Mouse (Mus musculus) G1E (cell line): Measurements from ENCODE around the gene Zfp663.

Experiments
- CTCF ChIP-seq: IDR thresholded peaks from 2 replicates; pipeline ENCODE4 v1.5.1; 2012; ENCODE audit warnings: low read depth, low read length, inconsistent platforms, mixed read lengths
- GATA1 ChIP-seq: IDR thresholded peaks from 2 replicates; pipeline ENCODE4 v1.6.1; 2012; ENCODE audit warnings: borderline replicate concordance, low read length, inconsistent platforms, mixed read lengths
- POLR2AphosphoS5 ChIP-seq: IDR thresholded peaks from 2 replicates; pipeline ENCODE4 v1.6.1; 2012; ENCODE audit warnings: low read depth, low read length, inconsistent platforms; ENCODE audit not compliant: insufficient replicate concordance

DNA sequence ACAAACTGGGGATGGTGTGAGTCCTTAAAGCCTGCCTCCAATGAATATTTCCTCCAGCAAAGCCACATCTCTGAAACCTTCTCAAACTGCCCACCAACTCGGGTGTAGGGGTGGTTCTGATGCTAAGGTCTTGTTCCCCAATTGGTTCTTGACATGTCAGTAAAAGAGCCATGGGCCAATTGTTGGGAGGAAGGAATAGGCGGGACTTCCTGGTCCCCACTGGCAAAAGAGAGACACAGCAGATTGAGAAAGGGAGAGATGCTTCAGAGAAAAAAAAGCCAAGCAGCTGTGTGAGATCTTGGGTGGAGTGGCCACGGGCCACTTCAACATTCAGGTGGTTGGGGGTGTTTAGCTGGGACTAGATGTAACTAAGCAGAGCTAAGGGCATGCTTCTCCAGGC lies 2.5 kb upstream of the Zfp663 start:
- TF ChIP-seq CTCF, result no peak
- TF ChIP-seq POLR2AphosphoS5, result no peak
- no peak for TF ChIP-seq GATA1
